Mouse (Mus musculus) hindbrain, embryonic 10.5 days (tissue): ENCODE measurements around the gene Cdk10. TPM values are rescaled to one million over a fixed set of nuclear protein-coding genes. Genes with fewer than 3 reads are reported as not detected.
"Not testable (repeated sequence)": the region's sequence is repeated elsewhere in the genome, so short reads cannot be mapped to it uniquely, and the experiment has no call there.

Source experiments
- DNase-seq: peaks from one replicate; pipeline ENCODE4 v3.0.0-alpha.2; 2017; ENCODE audit warnings: low spot score
- H3K27ac ChIP-seq: fragments of 300-500 bp; sonication (generic); 2 replicates; pipeline ENCODE4 v1.5.1; 2016; ENCODE audit warnings: mild to moderate bottlenecking, moderate library complexity
- H3K27me3 ChIP-seq: fragments of 300-500 bp; sonication (generic); 2 replicates; pipeline ENCODE4 v1.6.1; 2016; ENCODE audit warnings: mild to moderate bottlenecking; ENCODE audit not compliant: poor library complexity, insufficient read depth, severe bottlenecking
- H3K36me3 ChIP-seq: fragments of 300-500 bp; sonication (generic); 2 replicates; pipeline ENCODE4 v1.6.1; 2016; ENCODE audit warnings: mild to moderate bottlenecking, moderate library complexity
- H3K4me1 ChIP-seq: fragments of 300-500 bp; sonication (generic); replicated peaks from 2 replicates; pipeline ENCODE4 v1.6.1; 2016; ENCODE audit warnings: mild to moderate bottlenecking
- H3K4me3 ChIP-seq: fragments of 300-500 bp; sonication (generic); 2 replicates; pipeline ENCODE4 v1.5.1; 2016; ENCODE audit warnings: mild to moderate bottlenecking, moderate library complexity
- H3K9me3 ChIP-seq: fragments of 300-500 bp; sonication (generic); 2 replicates; pipeline ENCODE4 v1.6.1; 2016; ENCODE audit warnings: mild to moderate bottlenecking, moderate library complexity
- WGBS: fragments of 180-500 bp; shearing (Covaris S2); methylation state at CpG from one replicate; pipeline ENCODE4 v1.1.7; 2016; 5-methylcytosine and 5-hydroxymethylcytosine counted together
- polyA plus RNA-seq: library from polyadenylated mRNA; unstranded; fragments of >200 nt; fragmentation: Nextera tagmentation; extraction: Ambion mirVana; gene quantifications from 2 replicates; pipeline ENCODE4 v1.2.1, GENCODE M21; 2016

The Cdk10 gene
- 36.7 and 37.2 TPM in 2 replicates for polyA plus RNA-seq

DNA sequence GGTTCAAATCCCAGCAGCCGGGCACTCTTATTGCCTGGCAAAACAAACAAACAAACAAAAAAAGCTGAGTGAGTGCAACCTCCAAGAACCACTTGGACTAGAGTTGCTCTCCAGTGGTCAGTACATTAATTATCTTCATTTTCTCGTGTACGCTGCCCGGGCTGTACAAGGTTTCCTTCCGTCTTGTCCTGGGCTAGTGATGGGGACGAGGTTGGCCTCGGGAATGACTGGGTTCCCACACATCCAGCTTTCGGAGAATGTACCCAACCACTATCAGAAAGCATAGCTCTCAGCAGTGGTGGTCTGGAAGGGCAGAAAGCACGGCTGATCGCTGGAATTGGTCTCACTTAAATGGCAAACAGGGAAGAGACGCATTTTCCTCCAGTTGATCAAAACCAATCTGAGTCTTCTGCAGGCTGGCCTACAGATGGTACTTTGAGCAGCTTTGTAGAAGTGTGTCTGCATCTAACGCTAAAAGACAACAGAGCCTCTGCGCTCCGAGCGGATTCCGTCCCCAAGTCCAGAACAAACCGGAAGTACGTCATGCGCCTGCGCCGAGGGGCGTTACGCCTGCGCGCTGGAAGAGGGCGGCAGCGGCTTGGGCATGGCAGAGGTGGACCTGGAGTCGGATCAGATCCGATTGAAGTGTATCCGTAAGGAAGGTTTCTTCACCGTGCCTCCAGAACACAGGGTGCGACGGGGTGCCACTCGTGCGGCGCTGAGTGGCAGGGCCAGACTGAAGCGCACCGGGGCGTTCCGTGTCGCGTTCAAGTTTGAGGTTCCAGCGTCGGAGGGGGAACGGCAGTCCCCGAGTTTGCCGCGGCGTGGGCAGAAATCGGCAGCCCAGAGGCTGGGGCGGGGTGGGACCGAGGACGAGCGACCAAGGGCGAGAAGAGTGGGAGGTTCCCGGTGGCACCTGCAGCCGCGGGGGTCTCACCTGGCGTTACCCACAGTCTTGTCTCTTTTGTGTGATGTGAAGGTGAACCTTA, at the start of gene Cdk10:
Gene Cdk10 (plus strand): TSS at position 565 of the 989 bp plus-strand sequence.
- Histone ChIP-seq H3K27me3 (no peaks in the 10 kb centered on the region), H3K36me3 (peaks cover 35% of the 10 kb centered on the region), H3K4me3 (peak within 1 kb of the TSS; percentile 96), H3K9me3 (no peaks in the 10 kb centered on the region), H3K27ac (peak within 1 kb of the TSS; percentile 89), H3K4me1 (peaks cover 20% of the 10 kb centered on the region)
- peak; percentile 92 for DNase-seq
- WGBS, result 4% methylated on average over 59 of the region's 59 CpGs

DNA sequence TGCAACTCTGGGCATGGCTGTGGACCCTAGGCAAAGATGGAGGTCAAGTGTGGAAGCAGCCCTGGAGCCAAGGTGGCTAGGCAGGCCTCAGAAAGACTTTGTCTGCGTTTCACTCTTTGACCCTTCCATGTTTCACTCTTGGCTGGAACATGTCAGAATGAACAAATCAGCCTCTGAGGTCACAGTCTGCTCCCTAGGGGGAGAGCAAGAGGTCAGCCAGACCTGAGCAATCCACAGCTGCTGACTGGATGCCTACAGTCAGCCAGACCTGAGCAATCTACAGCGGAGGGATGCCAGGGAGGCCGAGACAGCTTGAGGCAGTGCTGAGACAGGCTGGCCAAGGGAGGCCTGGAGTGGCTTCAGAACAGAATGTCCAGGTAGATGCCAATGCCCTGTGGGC, 43.3 kb upstream of the Cdk10 start:
- Histone ChIP-seq H3K27me3 (no peaks in the 10 kb centered on the region; the same call in 1 of the 2 replicates), H3K36me3 (no peaks in the 10 kb centered on the region), H3K9me3 (peaks cover 27% of the 10 kb centered on the region), H3K27ac (no peak overlapping the region; the same call in 1 of the 2 replicates), H3K4me3 (no peak overlapping the region), H3K4me1 (peaks cover 24% of the 10 kb centered on the region)
- WGBS, result 56% methylated on average over 3 of the region's 3 CpGs
- DNase-seq, result peak; percentile 59

DNA sequence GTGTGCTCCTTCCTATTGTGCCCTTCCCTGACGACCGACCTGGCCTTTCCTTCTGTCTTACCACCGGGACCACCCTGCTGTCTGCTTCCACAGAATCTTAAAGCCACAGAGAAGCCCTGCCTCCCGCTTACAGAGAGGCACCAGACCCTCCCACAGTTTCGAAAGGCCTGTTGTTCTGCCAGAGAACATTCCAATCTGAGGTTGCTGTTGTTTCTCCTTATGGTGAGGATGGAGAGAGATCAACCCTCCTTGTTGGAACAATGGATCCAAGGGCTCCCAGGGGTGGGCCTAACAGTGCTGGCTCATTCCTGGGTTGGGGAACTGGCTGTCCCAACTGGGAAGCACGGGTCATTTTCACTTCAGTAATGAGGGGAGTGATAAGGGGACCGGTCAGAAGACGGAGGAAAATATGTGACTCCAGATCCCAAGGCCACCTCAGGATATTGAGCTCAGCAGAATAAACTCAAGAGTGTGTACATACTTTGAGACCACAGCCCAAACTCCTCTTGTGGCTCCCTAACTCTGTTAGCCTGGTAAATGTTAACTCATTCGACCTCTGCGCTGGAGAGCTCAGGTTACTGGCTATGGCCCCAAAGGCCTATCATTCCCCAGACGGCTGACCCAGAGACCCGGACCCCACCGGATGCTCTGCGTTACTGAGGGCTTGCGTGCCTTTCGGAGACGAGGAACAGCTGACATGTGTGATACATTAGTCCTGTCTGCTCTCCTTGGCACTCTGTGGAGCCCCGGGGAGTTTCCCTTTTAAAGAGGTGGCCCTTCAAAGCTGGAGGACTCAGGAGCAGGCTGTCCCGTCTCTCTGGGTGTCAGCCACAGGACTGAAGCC, 38.9 kb upstream of the Cdk10 start, which contains the start of gene Dpep1:
Gene Dpep1 (plus strand): TSS at position 677 of the 844 bp plus-strand sequence.
- WGBS, result 37% methylated on average over 19 of the region's 19 CpGs
- peak; percentile 59 for DNase-seq
- H3K27ac ChIP-seq, result peak within 1 kb of the TSS; percentile 72
- peaks cover 31% of the 10 kb centered on the region for H3K4me1 ChIP-seq
- H3K36me3 ChIP-seq, result no peaks in the 10 kb centered on the region
- H3K9me3 ChIP-seq, result no peaks in the 10 kb centered on the region
- peaks cover 4% of the 10 kb centered on the region; the same call in 1 of the 2 replicates for H3K27me3 ChIP-seq
- H3K4me3 ChIP-seq, result no peak within 1 kb of the TSS

DNA sequence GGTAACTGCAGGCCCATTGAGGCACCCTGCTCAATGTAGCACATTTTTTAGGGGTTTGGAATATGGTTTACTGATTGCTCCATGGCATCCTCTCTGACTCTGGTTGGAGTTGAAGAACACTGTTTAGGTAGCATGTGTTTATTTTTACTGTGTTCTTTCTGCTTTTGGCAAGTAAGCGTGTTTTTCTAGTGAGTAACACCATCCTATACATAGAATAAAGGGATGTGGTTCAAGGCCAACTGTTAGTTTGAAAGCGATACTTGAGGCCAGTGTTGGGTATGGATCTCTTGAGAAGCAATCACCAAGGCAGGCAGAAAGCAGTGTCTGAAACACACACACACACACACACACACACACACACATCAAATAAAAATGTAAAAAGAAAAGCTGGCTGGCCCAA, 36.6 kb upstream of the Cdk10 start:
- H3K9me3 ChIP-seq, result no peaks in the 10 kb centered on the region
- H3K4me1 ChIP-seq, result peaks cover 31% of the 10 kb centered on the region
- no peak overlapping the region for H3K27ac ChIP-seq
- peaks cover 4% of the 10 kb centered on the region; the same call in 1 of the 2 replicates for H3K27me3 ChIP-seq
- 88% methylated on average over 2 of the region's 2 CpGs for WGBS
- DNase-seq, result no peak
- no peak overlapping the region for H3K4me3 ChIP-seq
- H3K36me3 ChIP-seq, result no peaks in the 10 kb centered on the region

DNA sequence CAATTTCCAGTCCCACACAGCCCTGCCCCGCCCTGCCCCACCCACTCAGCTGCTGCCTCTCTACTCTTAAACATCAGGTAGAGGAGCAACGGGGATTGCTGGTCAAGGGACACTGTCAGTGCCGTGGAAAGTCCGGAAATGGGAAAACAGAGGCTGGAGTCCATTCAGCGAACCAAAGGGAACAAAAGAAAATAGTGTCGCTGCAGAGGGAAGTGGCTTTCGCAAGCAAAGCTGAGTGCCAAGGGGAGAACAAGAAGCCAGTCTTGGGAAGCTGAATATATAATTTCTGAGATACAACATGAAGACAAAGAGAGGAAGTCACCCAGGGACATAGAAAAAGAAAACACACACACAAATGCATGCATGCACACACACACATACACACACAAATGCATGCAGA, 35.8 kb upstream of the Cdk10 start:
- Histone ChIP-seq H3K27ac (no peak overlapping the region), H3K4me3 (no peak overlapping the region), H3K4me1 (peaks cover 30% of the 10 kb centered on the region), H3K27me3 (peaks cover 4% of the 10 kb centered on the region; the same call in 1 of the 2 replicates), H3K36me3 (no peaks in the 10 kb centered on the region), H3K9me3 (no peaks in the 10 kb centered on the region)
- no peak for DNase-seq
- WGBS, result 83% methylated on average over 7 of the region's 7 CpGs

DNA sequence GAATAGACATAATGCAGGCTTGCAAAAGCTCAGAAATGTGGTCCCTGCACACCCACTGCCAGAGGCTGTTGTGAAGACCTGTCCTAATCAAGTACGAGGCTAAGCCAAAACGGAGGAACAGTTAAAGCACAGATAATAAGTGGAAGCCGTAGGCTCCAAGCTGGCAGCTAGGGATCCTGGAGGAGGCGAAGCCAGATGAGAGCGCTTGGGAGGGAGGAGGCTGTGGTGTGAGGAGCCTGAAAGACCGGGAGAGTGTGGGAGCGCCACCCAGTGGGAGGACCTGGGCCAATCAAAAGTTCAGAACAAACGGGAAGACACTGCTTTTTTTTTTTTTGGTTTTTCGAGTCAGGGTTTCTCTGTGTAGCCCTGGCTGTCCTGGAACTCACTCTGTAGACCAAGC, 34.0 kb upstream of the Cdk10 start:
- H3K4me1 ChIP-seq, result peaks cover 22% of the 10 kb centered on the region
- no peak overlapping the region for H3K27ac ChIP-seq

DNA sequence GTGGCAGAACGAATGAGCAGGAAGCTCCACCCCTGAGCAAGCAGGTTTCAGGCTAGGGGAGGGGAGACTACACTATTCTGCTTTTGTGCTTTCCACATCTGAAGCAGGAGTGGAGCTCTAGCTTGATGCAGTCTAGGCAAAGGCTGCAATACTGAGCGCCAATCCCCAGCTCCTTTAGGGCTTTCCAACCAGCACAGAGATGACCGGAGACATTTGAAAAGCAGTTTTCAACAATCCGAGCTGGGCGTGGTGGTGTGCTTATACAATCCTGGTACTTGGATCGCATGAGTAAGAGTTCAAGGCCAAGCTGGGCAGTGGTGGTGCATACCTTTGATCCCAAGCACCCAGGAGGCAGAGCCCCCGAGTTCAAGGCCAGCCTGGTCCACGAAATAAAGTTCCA, 32.7 kb upstream of the Cdk10 start:
- H3K27ac ChIP-seq, result no peak overlapping the region
- no peaks in the 10 kb centered on the region for H3K9me3 ChIP-seq
- 0 out of 2 replicates have a peak, but pooled peaks cover 7% of the 10 kb centered on the region for H3K27me3 ChIP-seq
- WGBS, result 60% methylated on average over 8 of the region's 8 CpGs
- H3K4me1 ChIP-seq, result peaks cover 15% of the 10 kb centered on the region
- no peak for DNase-seq
- no peaks in the 10 kb centered on the region for H3K36me3 ChIP-seq
- H3K4me3 ChIP-seq, result no peak overlapping the region

More for the DNA sequence above, 34.0 kb upstream of the Cdk10 start:
- DNase-seq, result peak; percentile 81
- WGBS, result 4% methylated on average over 9 of the region's 9 CpGs
- H3K4me3 ChIP-seq, result no peak overlapping the region
- H3K36me3 ChIP-seq, result no peaks in the 10 kb centered on the region
- peaks cover 7% of the 10 kb centered on the region; the same call in 1 of the 2 replicates for H3K27me3 ChIP-seq
- H3K9me3 ChIP-seq, result no peaks in the 10 kb centered on the region

DNA sequence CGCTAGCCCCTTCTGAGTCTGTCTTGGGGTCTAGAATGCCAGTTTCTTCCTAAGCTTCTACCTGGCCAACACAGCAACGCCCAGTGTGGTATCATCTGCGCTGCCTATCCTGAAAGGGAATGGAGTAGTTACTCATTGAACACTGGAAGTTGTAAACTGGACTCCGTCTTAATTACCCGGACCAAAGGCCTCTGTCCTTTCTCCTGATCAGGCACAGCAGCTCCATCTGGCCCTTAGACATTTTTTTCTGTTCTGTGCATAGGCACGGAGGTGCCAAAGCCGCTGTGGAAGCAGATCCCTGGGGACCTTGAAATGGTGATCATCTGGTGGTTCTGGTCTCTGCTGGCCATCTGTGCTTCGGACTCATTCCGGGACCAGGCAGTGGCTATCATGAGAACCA, 30.9 kb upstream of the Cdk10 start:
- Histone ChIP-seq H3K27me3 (0 out of 2 replicates have a peak, but pooled peaks cover 3% of the 10 kb centered on the region), H3K4me1 (peaks cover 13% of the 10 kb centered on the region), H3K36me3 (no peaks in the 10 kb centered on the region), H3K27ac (no peak overlapping the region), H3K9me3 (no peaks in the 10 kb centered on the region), H3K4me3 (no peak overlapping the region)
- 89% methylated on average over 9 of the region's 9 CpGs for WGBS
- DNase-seq, result no peak

DNA sequence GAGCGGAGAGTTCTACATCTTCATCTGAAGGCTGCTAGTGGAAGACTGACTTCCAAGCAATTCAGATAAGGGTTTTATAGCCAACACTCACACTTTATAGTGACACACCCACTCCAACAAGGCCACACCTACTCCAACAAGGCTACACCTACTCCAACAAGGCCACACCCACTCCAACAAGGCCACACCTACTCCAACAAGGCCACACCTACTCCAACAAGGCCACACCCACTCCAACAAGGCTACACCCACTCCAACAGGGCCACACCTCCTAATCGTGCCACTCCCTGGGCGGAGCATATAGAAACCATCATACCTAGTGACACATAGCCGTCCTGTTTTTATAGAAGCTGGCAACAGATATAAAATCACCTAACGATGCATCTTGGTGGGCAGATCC, 27.6 kb upstream of the Cdk10 start:
- 77% methylated on average over 5 of the region's 5 CpGs for WGBS
- not testable (repeated sequence) for H3K4me1 ChIP-seq, H3K36me3 ChIP-seq, H3K4me3 ChIP-seq, DNase-seq, H3K27ac ChIP-seq, H3K9me3 ChIP-seq
- 0 out of 2 replicates have a peak, but pooled peaks cover 11% of the 10 kb centered on the region for H3K27me3 ChIP-seq

DNA sequence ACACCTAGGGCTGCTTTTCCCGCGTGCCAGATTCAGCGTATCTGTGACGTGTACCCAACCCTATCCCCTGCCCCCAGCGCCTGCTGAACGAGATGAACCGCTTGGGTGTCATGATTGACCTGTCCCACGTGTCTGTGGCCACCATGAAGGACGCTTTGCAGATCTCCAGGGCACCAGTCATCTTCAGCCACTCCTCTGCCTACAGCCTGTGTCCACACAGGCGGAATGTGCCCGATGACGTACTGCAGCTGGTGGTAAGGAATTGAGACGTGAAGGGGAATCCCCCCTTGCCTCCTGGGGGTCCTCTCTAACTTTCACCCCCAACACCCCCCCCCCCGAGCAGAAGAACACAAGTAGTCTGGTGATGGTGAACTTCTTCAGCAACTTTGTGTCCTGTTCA, 24.8 kb upstream of the Cdk10 start:
- peaks cover 12% of the 10 kb centered on the region for H3K36me3 ChIP-seq
- WGBS, result 81% methylated on average over 14 of the region's 14 CpGs
- DNase-seq, result no peak
- no peaks in the 10 kb centered on the region for H3K9me3 ChIP-seq
- no peak overlapping the region for H3K27ac ChIP-seq
- no peak overlapping the region for H3K4me3 ChIP-seq
- 0 out of 2 replicates have a peak, but pooled peaks cover 4% of the 10 kb centered on the region for H3K4me1 ChIP-seq
- H3K27me3 ChIP-seq, result 0 out of 2 replicates have a peak, but pooled peaks cover 8% of the 10 kb centered on the region

DNA sequence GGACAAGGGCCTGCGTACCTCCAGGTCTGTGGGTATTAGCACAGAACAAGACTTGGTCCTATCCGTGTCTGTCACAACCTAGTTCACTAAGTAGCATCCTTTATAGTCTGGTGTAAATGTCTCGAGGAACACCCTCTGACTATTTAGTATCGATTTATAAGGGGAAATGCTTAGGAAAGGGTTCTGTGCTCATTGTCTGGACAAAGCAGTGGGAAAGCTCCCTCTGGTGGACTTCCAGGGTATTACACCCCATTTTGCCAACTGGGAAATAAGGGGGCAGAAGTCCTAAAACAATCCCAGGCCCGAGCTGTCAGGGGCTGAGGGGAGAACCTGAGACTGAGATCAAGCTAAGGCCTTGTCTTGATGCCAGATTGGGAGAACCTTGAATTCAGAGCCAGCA, 22.4 kb upstream of the Cdk10 start:
- Histone ChIP-seq H3K27ac (peak overlapping the region; percentile 59), H3K27me3 (0 out of 2 replicates have a peak, but pooled peaks cover 8% of the 10 kb centered on the region), H3K36me3 (peaks cover 34% of the 10 kb centered on the region), H3K4me3 (no peak overlapping the region), H3K9me3 (no peaks in the 10 kb centered on the region), H3K4me1 (0 out of 2 replicates have a peak, but pooled peaks cover 4% of the 10 kb centered on the region)
- DNase-seq, result peak; percentile 83
- WGBS, result 38% methylated on average over 5 of the region's 5 CpGs

DNA sequence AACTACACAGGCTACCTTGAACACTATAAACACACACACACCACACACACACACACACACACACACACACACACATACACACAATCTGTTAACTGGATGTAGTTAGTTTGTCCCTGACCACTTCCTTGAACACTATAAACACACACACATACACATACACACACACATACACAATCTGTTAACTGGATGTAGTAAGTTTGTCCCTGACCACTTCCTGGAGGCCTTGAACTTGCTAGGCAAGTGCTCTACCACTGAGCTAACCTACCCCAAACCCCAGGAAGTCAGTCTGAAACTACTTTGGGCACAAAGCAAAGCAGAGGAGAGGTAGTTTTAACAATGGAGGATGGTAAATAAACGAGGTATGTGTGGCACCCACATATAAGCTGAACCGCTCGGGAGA, 21.1 kb upstream of the Cdk10 start:
- 90% methylated on average over 3 of the region's 3 CpGs for WGBS
- Histone ChIP-seq H3K27me3 (0 out of 2 replicates have a peak, but pooled peaks cover 8% of the 10 kb centered on the region), H3K4me1 (0 out of 2 replicates have a peak, but pooled peaks cover 4% of the 10 kb centered on the region), H3K9me3 (no peaks in the 10 kb centered on the region), H3K4me3 (no peak overlapping the region), H3K36me3 (peaks cover 46% of the 10 kb centered on the region), H3K27ac (no peak overlapping the region)
- no peak for DNase-seq
